Mouse (Mus musculus) spleen, postnatal 4 days (tissue): ENCODE measurements at regions not wholly inside any gene's neighbourhood (a gene's known extent, or its start where the extent isn't known, plus 50 kb on each side); places are given as distances from the start of the nearest gene placed in this dataset.

ENCODE experiments used
- DNase-seq, 2 experiments: peaks; one replicate each; pipeline ENCODE4 v3.0.0; 2022; ENCODE audit warnings: low spot score in 2 of 2

DNA sequence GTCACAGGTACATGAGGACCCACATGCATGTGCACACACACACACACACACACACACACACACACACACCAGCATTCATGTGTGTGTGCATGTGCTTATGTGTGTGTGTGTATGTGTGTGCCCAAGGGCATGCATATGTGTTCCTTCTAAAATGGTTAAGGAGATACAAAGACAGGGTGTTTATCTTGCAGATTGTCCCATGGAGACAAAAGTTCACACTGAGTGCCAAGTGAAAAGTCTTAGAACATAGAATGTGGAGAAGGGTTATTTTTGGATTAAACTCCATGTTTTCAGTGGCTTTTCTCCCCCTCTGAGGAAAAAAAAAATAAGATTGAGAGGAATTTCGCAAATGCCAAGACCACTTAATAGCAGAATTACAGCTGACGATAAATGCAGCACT lies 609.9 kb downstream of the Lmo4 start:
- DNase-seq, result no peak

DNA sequence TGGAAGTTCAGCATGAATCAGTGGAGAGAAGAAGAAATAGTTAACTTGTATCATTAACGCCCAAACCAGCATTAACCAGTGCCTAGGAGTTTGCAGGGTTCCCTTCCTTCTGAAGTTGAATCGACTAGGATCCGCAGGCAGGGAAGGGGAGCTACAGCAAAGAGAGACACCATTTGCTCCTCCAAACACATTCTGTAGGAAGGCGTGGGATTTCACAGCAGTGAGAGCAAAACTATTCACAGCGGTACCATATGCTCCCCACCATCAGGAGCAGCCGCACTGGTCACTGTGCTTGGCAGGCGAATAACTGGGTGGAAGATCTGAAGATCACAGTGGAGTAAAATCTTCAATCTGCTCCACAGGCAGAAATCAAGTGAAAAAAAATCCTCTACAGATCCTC lies 610.3 kb downstream of the Lmo4 start:
- no peak for DNase-seq

DNA sequence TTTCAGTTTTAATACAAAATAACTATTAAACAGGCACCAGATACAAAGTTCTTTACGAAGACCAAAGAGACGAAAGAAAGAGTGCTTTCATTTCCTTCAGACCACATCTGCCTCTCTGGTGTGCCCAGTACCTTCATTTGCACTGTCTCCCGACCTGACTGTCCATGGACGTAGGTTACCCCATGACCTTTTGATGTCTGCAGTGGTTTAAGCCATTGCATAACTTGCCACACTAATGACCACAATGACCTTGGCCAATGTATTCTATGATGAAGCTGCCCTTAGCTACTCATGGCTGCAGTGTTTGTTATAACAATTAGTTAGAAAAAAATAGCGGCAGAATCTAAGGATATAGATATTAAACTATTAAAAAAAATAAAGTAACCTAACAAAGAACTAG lies 618.4 kb downstream of the Lmo4 start:
- DNase-seq, result no peak

DNA sequence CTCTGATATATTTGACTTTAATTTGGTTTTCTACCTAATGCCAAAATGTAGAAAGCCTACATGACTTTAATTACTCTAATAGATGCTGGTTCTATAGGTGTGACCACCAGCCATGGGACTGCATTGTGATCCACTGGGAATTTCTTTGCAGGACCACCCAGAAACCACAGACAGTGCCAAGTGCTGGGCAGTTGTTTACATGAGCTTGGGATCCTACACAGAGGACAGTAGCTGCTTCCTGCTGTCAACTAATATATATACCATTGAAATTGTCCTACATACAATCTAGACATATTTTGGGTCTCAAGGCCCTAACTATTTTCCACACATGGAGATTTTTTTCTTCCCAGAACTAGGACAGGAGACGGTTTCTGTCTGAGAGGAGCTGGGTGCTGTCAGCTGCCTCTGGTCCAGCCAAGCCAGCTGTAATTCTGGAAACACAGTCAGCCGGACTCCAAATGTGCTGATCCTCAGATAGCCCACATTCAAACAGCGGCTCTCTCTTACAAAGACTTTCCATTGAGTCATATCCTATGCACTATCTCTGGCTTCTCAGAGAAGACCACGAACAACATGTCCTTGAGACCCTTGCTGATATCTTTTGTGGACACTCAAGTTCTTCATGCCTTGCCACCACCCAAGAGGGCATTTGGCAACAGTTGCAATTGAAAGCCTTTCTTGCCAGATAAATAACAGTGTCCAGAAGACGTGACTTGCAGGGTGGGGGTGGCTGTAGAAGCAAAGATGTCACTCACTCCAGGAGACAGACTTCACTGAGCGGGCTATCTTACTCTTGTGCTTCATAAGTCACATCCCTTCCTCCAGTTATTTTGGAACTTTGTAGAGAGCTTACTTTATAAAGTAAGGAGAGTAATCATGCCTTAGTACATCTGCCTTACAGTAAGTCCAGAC lies 620.1 kb downstream of the Lmo4 start:
- no peak for DNase-seq

DNA sequence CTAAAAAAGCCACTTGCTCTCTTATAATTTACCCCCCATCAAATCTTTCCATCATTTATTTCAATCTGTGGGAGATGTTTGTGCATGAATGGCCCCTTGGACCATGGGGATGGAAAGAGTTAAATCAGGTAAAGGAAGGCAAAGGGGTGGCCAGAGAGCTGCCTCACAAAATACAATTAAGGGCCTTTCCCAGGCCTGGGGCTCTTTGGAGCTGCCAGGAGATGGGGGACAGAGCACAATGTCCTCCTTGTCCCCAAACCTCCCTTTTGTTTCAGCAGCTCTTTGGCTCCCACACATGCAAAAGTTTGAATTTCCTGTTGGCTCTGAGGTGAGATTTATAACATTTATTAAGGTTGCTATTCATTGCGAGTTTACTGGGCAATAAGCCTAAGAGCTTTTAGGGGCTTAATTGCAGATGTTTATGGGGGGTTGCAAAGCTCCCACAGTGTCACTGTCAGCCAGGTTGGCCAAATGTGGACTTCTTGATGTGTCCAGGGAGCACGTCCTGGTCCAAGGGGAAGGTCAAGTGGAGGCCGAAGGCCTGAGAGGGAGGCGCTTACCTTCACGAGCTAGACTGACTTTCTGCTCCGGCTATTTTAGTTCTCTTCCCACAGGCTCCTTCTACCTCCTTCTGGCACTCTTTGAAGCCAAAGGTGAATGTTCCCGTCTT lies 628.5 kb downstream of the Lmo4 start:
- DNase-seq, result no peak

- no peak for DNase-seq
Observed at GRCm38 (mm10) chr3:143575737-143576136, 629.3 kb downstream of the Lmo4 start.

DNA sequence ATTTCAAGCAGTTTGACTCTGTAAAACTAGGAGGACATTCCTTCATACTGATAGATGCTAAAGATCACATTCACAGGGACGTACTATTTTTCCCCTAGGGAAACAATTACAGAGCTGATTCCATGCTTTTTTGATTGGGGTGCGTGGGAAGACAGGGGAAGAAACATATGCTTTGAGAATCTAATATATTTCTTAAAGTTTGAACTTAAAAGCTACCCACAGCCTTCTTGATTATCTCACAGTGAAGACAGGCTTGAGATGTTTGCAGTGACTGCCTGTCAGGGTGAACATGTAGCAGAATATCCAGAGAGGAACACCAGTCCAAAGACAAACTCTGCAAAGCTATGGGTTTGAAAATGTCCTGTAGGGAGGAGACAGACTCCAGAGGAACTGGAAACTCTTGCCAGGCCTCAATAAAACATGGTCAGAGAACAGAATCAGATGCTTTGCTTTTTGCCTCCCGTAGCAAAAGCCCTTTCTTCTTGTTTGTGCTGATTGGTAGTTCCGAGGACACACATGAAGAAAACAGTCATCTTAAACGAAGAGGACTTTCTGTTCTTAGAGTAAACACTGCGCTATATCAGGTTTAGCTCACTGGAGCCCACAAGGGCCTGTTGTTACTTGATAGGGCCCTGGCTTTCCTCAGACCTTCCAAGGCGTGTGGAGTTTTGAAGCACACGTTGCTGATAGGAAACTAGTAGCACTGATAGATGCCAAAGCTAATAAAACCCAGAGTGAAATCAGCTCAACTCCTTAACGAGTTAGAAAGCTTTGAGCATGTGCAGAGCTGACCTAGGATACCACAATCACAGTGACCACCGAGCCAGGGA lies 630.8 kb downstream of the Lmo4 start:
- DNase-seq, result no peak

GRCm38 (mm10) chr3:143569930-143570329 lies 635.1 kb downstream of the Lmo4 start:
- DNase-seq, result no peak

DNA sequence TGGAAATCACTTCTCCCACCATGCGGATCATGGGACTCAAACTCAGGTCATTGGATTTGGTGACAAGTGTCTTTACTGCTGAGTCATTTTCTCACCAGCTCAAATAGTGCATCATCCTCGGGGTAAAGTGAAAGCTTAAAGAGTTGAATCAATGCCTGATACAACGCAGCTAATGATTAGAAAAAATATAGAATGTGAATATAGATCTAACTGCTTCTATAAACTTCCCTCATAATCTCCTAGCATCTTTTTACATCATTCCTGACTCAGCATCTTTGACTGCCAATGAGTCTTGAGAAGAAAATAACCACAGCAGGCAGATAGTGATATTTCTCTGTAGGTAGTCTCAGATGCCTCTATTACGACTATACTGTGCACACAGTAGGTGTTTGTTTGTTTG lies 640.0 kb downstream of the Lmo4 start:
- no peak for DNase-seq

- no peak for DNase-seq
Observed at GRCm38 (mm10) chr3:143542811-143543210, 661.0 kb upstream of the Pkn2 start.

- DNase-seq, result no peak
Observed at GRCm38 (mm10) chr3:143527982-143528381, 646.2 kb upstream of the Pkn2 start.

DNA sequence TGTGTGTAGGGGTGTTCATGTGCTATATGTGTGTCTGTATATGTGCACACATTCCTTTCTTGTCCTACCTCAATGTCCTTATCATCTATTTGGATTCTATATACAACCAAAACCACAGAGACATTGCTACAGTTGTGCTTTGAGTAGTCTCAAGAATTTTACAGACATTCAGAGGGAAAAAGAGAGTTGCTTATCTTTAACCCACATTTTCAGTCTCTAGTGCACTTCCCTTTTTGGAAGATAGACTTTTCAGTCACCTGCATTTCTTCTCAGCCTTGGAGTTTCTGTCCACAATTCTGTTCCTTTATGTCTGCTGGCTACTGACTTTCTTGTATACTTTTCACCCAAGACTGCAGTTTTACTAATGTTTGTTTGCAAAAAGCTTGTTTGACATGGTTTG lies 645.5 kb upstream of the Pkn2 start:
- DNase-seq, result no peak

GRCm38 (mm10) chr3:143512517-143513249 lies 630.9 kb upstream of the Pkn2 start:
- DNase-seq, result no peak

- DNase-seq, result no peak
Observed at GRCm38 (mm10) chr3:143509531-143509930, 627.7 kb upstream of the Pkn2 start.

GRCm38 (mm10) chr3:143508280-143508679 lies 626.5 kb upstream of the Pkn2 start:
- no peak for DNase-seq

- DNase-seq, result no peak
Observed at GRCm38 (mm10) chr3:143501017-143501416, 619.2 kb upstream of the Pkn2 start.

GRCm38 (mm10) chr3:143495389-143495788 lies 613.6 kb upstream of the Pkn2 start:
- DNase-seq, result no peak

GRCm38 (mm10) chr3:143477916-143478610 lies 596.3 kb upstream of the Pkn2 start:
- DNase-seq, result no peak

- no peak for DNase-seq
Observed at GRCm38 (mm10) chr3:143475461-143475860, 593.7 kb upstream of the Pkn2 start.

DNA sequence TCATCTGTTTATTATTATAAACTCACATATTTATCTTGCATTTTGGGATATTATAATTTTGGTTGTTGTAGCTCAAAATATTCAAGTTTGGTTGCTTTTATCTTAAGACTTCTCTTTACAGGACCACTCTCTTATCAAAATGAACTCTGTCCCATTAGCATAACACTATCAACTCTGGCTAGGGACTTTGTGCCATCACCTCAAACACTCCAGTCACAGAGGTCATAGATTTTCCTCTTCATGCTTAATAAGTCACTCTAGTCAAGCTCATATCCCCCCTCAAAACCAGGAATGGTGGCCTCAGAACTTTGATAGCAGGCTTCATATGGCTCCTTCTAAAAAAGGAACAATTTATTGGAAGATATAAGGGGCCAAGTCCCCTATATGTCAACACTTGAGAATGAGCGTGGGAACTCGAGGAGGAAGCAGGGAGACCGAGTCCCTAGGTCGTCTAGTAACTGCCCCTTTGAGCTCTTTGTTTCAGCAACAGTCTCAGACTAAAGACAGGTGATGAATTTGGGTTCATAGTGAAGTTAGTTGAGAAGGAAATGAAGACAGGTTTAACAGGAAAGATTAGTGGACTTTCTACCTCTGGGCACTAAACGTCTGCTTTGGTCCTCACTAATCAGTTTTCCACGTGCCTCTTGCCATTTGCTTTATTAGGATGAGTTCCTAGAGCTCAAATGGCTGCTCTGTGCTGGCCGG lies 565.4 kb upstream of the Pkn2 start:
- no peak for DNase-seq
